Mouse (Mus musculus): ENCODE results near the gene Tbl3. TPM values are rescaled to one million over a fixed set of nuclear protein-coding genes. Genes with fewer than 3 reads are reported as not detected.
A peak's percentile ranks its signal among the peaks of the same experiment; 100 is the strongest.

Gene Tbl3
- polyA plus RNA-seq, 1 experiment from 2014 or later, result 71.8 TPM

DNA sequence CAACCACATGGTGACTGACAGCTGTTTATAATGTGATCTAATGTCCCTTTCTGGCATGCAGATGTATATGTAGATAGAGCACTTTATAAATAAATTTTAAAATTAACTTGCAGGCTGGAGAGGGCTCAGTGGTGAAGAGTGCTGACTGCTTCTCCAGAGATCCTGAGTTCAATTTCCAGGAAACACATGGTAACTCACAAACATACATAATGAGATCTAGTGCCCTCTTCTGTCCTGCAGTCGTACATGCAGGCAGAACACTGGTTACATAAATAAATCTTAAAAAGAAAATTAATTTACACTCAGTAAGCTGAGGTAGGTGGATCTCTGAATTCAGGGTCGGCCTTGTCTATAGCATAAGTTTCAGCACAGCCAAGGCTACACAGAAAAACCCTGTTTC is 1.2 kb upstream of the Tbl3 start:
- ATAC-seq, result no peak
- Histone ChIP-seq H3K4me1 (peaks cover 36% of the 10 kb centered on the region), H3K36me3 (peaks cover 23% of the 10 kb centered on the region), H3K9ac (peak overlapping the region; percentile 77; the same call in 1 of the 2 replicates), H3K4me2 (peak overlapping the region; percentile 83), H3K9me3 (replicated peaks) (no peaks in the 10 kb centered on the region), H3K4me3 (peak overlapping the region; percentile 74), H3K27me3 (replicated peaks) (no peaks in the 10 kb centered on the region), H3K27ac (peak overlapping the region; percentile 85; the same call in 1 of the 2 replicates)
- 17% methylated on average over 2 of the region's 2 CpGs for WGBS (ENCODE audit: insufficient replicate concordance)

- Histone ChIP-seq H3K9ac (peak overlapping the region; percentile 77), H3K9me3 (replicated peaks) (no peaks in the 10 kb centered on the region), H3K36me3 (peaks cover 30% of the 10 kb centered on the region), H3K27ac (peak overlapping the region; percentile 85), H3K4me3 (peak overlapping the region; percentile 74), H3K27me3 (replicated peaks) (no peaks in the 10 kb centered on the region), H3K4me2 (peak overlapping the region; percentile 83), H3K4me1 (peaks cover 36% of the 10 kb centered on the region)
- ATAC-seq, result peak; percentile 65; the same call in 1 of the 2 replicates
- 3% methylated on average over 24 of the region's 24 CpGs for WGBS (ENCODE audit: insufficient replicate concordance)
Observed at GRCm38 (mm10) chr17:24707801-24708425, 453 bp upstream of the Tbl3 start.

DNA sequence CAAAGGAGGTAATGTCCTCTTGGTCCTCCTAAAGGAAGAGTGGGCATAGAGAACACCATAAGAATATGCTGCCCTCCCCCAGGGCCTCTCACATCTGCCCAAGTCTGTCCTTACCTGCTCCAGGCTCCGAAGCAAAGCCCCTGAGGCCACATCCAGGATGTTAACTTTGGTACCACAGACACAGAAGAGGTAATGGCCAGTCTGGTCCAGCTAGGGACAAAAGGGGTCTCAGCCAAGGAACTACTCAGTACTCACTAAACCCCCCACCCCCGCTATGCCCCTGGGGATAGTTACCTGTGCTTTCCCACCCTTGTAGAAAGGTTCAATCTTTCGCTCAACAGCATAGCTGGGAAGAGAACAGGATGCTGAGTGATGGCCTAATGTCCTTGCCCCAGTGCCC is 1.6 kb downstream of the Tbl3 start:
- H3K4me3 ChIP-seq, result peak overlapping the region; percentile 74; the same call in 1 of the 2 replicates
- H3K27me3 ChIP-seq (replicated peaks), result no peaks in the 10 kb centered on the region
- peak overlapping the region; percentile 83 for H3K4me2 ChIP-seq
- no peak overlapping the region for H3K27ac ChIP-seq
- no peak for ATAC-seq
- H3K36me3 ChIP-seq, result peaks cover 50% of the 10 kb centered on the region
- H3K4me1 ChIP-seq, result peaks cover 36% of the 10 kb centered on the region
- H3K9me3 ChIP-seq (replicated peaks), result no peaks in the 10 kb centered on the region
- H3K9ac ChIP-seq, result peak overlapping the region; percentile 77
- 87% methylated on average over 3 of the region's 3 CpGs for WGBS (ENCODE audit: insufficient replicate concordance)

DNA sequence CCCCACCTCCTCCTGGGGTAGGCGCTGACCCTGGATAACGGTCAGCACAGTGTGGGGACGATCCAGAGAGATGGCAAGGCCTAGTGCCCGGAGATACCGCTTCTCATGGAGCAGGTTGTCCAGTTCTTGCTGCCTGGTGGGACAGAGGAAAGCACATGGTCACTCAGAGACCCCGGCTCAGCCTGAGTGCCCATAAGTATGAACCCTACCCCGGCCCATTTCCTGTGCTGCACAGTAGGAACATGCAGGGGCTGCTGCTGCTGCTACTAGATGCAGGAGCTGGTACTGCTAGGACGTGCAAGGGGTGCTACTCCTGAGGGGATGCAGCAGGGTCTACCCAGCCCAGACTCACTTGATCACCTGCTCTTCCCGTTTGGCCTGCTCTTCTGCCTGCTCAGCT is 6.2 kb downstream of the Tbl3 start:
- Histone ChIP-seq H3K36me3 (peaks cover 66% of the 10 kb centered on the region), H3K9me3 (replicated peaks) (no peaks in the 10 kb centered on the region), H3K4me3 (no peak overlapping the region), H3K4me2 (no peak overlapping the region), H3K4me1 (peaks cover 32% of the 10 kb centered on the region), H3K9ac (no peak overlapping the region), H3K27me3 (replicated peaks) (0 out of 2 replicates have a peak, but pooled peaks cover 7% of the 10 kb centered on the region), H3K27ac (no peak overlapping the region)
- 88% methylated on average over 9 of the region's 9 CpGs for WGBS (ENCODE audit: insufficient replicate concordance)
- ATAC-seq, result no peak

DNA sequence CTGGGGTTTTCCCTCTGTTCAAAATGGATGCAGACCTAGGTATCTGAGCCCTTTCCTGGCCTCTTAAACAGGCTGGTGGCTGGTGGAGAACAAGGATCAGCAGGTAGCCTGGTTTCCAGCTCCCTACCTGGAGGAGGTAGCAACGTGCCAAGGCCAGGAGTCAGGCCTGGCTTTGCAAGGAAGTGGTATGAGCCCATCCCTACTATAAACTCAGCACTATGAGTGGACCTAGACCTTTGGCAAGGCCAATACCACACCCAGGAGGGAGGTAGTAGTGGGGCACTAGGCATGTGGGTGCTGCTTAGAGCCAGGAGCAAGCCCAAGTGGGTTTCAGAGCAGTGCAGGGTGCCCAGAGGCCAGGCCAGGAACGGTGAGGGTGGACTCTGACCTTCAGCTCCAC is 8.0 kb downstream of the Tbl3 start:
- Histone ChIP-seq H3K27me3 (replicated peaks) (0 out of 2 replicates have a peak, but pooled peaks cover 7% of the 10 kb centered on the region), H3K27ac (no peak overlapping the region), H3K4me2 (no peak overlapping the region), H3K4me3 (no peak overlapping the region), H3K36me3 (peaks cover 51% of the 10 kb centered on the region), H3K9ac (no peak overlapping the region), H3K4me1 (peaks cover 31% of the 10 kb centered on the region), H3K9me3 (replicated peaks) (no peaks in the 10 kb centered on the region)
- 58% methylated on average over 2 of the region's 2 CpGs for WGBS (ENCODE audit: insufficient replicate concordance)
- ATAC-seq, result no peak

GRCm38 (mm10) chr17:24698715-24699114 is 8.7 kb downstream of the Tbl3 start:
- H3K4me3 ChIP-seq, result no peak overlapping the region
- no peak overlapping the region for H3K9ac ChIP-seq
- 0 out of 2 replicates have a peak, but pooled peaks cover 7% of the 10 kb centered on the region for H3K27me3 ChIP-seq (replicated peaks)
- H3K4me2 ChIP-seq, result no peak overlapping the region
- no peak overlapping the region for H3K27ac ChIP-seq
- H3K4me1 ChIP-seq, result peaks cover 35% of the 10 kb centered on the region
- H3K36me3 ChIP-seq, result peaks cover 49% of the 10 kb centered on the region
- WGBS (ENCODE audit: insufficient replicate concordance), result 73% methylated on average over 9 of the region's 9 CpGs
- H3K9me3 ChIP-seq (replicated peaks), result no peaks in the 10 kb centered on the region
- no peak for ATAC-seq

DNA sequence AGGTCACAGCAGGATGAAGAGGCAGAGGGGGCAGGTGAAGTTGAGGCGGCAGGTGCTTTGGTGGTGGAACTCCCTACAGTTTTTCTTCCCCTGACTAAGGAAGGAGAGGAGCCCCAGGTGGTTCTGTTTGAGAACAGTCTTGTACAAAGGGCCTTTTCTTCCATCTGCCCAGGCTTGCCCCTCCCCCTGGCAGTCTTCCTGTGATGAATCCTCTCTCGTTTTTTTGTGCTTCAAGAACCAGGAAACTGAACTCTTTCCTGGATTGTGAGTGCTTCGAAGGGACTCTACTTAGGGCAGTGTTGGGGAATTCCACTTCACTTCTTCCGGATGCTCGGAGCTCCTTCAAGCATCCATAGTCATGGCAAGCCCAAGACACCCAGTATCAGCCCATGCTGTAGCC is 9.5 kb downstream of the Tbl3 start:
- Histone ChIP-seq H3K27ac (no peak overlapping the region), H3K9me3 (replicated peaks) (no peaks in the 10 kb centered on the region), H3K4me2 (no peak overlapping the region), H3K9ac (no peak overlapping the region), H3K4me1 (peaks cover 35% of the 10 kb centered on the region), H3K36me3 (peaks cover 48% of the 10 kb centered on the region), H3K4me3 (no peak overlapping the region), H3K27me3 (replicated peaks) (0 out of 2 replicates have a peak, but pooled peaks cover 10% of the 10 kb centered on the region)
- 22% methylated on average over 5 of the region's 5 CpGs for WGBS (ENCODE audit: insufficient replicate concordance)
- ATAC-seq, result no peak

GRCm38 (mm10) chr17:24696011-24696697 is 11.3 kb downstream of the Tbl3 start, which contains the start of the genes Gfer and Noxo1:
TSS of gene Gfer (minus strand) at chr17:24696156.
TSS of gene Noxo1 (plus strand) at chr17:24696234.
- ATAC-seq, result peak; percentile 94
- no peaks in the 10 kb centered on the region for H3K9me3 ChIP-seq (replicated peaks)
- peak within 1 kb of the TSS; percentile 95 for H3K4me2 ChIP-seq
- peaks cover 27% of the 10 kb centered on the region for H3K27me3 ChIP-seq (replicated peaks)
- peak within 1 kb of the TSS; percentile 90 for H3K27ac ChIP-seq
- H3K36me3 ChIP-seq, result peaks cover 41% of the 10 kb centered on the region
- H3K4me1 ChIP-seq, result peaks cover 35% of the 10 kb centered on the region
- peak within 1 kb of the TSS; percentile 93 for H3K9ac ChIP-seq
- 1% methylated on average over 65 of the region's 76 CpGs for WGBS (ENCODE audit: insufficient replicate concordance)
- peak within 1 kb of the TSS; percentile 92 for H3K4me3 ChIP-seq

DNA sequence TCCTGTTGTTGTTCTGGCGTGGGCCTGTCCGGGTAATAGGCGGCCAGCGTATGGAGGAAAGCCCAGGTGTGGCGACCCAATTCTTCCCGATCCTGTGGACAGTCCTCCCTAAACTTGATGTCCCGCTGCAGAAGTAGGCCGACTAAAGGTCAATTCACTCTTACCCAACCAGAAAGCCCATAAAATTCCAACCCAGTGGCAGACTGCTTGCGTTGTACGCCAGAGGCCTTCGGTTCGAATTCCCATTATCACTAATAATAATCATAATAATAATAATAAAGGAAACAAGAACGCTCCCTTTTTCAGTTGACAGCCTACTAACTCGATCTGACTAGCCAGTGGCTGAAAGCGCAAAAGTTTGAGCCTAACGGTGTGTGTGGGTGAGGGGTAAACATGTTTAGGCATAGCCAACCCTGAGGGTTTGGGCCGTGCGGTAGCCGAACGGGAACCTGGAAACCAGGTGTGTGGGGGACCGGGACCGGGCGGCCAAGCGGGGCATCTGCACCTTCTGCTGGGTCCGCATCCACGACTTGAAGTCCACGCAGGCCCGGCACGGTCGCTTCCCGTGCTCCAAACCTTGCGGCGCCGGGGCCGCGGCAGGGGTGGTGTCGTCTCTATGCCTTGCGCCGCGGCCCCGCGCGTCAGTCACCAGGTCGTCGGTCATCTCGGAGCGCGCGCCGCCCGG is 12.0 kb downstream of the Tbl3 start:
- Histone ChIP-seq H3K4me3 (peak overlapping the region; percentile 92), H3K9ac (peak overlapping the region; percentile 93), H3K27ac (peak overlapping the region; percentile 90), H3K4me2 (peak overlapping the region; percentile 95), H3K36me3 (peaks cover 35% of the 10 kb centered on the region), H3K27me3 (replicated peaks) (peaks cover 33% of the 10 kb centered on the region), H3K4me1 (peaks cover 35% of the 10 kb centered on the region), H3K9me3 (replicated peaks) (no peaks in the 10 kb centered on the region)
- peak; percentile 22 for ATAC-seq
- WGBS (ENCODE audit: insufficient replicate concordance), result 6% methylated on average over 51 of the region's 51 CpGs

- no peak for ATAC-seq
- H3K4me3 ChIP-seq, result no peak overlapping the region
- H3K4me2 ChIP-seq, result no peak overlapping the region
- no peak overlapping the region for H3K9ac ChIP-seq
- H3K27me3 ChIP-seq (replicated peaks), result peaks cover 60% of the 10 kb centered on the region
- peaks cover 23% of the 10 kb centered on the region for H3K36me3 ChIP-seq
- no peak overlapping the region for H3K27ac ChIP-seq
- peaks cover 53% of the 10 kb centered on the region for H3K4me1 ChIP-seq
- 56% methylated on average over 5 of the region's 5 CpGs for whole genome bisulfite sequencing (ENCODE audit: insufficient replicate concordance)
- H3K9me3 ChIP-seq (replicated peaks), result no peaks in the 10 kb centered on the region
Observed at GRCm38 (mm10) chr17:24692385-24692784, 15.1 kb downstream of the Tbl3 start.

- Histone ChIP-seq H3K27ac (no peak within 1 kb of the TSS), H3K4me2 (peak within 1 kb of the TSS; percentile 64), H3K4me3 (peak within 1 kb of the TSS; percentile 42), H3K9ac (peak within 1 kb of the TSS; percentile 17; the same call in 1 of the 2 replicates), H3K9me3 (replicated peaks) (no peaks in the 10 kb centered on the region), H3K4me1 (peaks cover 44% of the 10 kb centered on the region), H3K27me3 (replicated peaks) (peaks cover 74% of the 10 kb centered on the region), H3K36me3 (peaks cover 23% of the 10 kb centered on the region)
- no peak for ATAC-seq
- 6% methylated on average over 50 of the region's 55 CpGs for WGBS (ENCODE audit: insufficient replicate concordance)
Observed at GRCm38 (mm10) chr17:24689251-24690081, 18.0 kb downstream of the Tbl3 start, which contains the start of gene Syngr3. TSS of gene Syngr3 (minus strand) at chr17:24689955.

Data from liver, embryonic 12.5 days (tissue).